Mouse (Mus musculus) E14TG2a.4 (cell line): ENCODE results near the gene Sp9.

Experiments used
- H3K27me3 ChIP-seq: 2 replicates; pipeline ENCODE4 v1.6.1; 2014; ENCODE audit warnings: low read length, control low read depth; ENCODE audit not compliant: insufficient read depth
- H3K36me3 ChIP-seq: 2 replicates; pipeline ENCODE4 v1.6.1; 2014; ENCODE audit warnings: low read length, control low read depth; ENCODE audit not compliant: insufficient read depth
- H3K4me1 ChIP-seq: replicated peaks from 2 replicates; pipeline ENCODE4 v1.6.1; 2014; ENCODE audit warnings: low read depth, low read length, control low read depth
- H3K4me3 ChIP-seq: replicated peaks from 2 replicates; pipeline ENCODE4 v1.5.1; 2014; ENCODE audit warnings: mild to moderate bottlenecking, low read length
- H3K9me3 ChIP-seq: 2 replicates; pipeline ENCODE4 v1.6.1; 2014; ENCODE audit warnings: low read length, control low read depth
- CTCF ChIP-seq: conservative IDR thresholded peaks from 2 replicates; pipeline ENCODE4 v1.5.1; 2014; ENCODE audit warnings: low read length
- NANOG ChIP-seq: IDR thresholded peaks from 2 replicates; pipeline ENCODE4 v1.6.1; 2014; ENCODE audit warnings: borderline replicate concordance, low read length, mixed read lengths
- POU5F1 ChIP-seq: IDR thresholded peaks from 2 replicates; pipeline ENCODE4 v1.6.1; 2014; ENCODE audit warnings: low read length, borderline replicate concordance

Sp9 gene

GRCm38 (mm10) chr2:73278131-73278854, 6.6 kb downstream of the Sp9 start:
- Histone ChIP-seq H3K36me3 (no peaks in the 10 kb centered on the region), H3K27me3 (peaks cover 74% of the 10 kb centered on the region), H3K9me3 (no peaks in the 10 kb centered on the region), H3K4me3 (peak overlapping the region; percentile 73), H3K4me1 (peaks cover 53% of the 10 kb centered on the region)
- peak; percentile 82 for TF ChIP-seq CTCF
- no peak for TF ChIP-seq POU5F1

- H3K4me3 ChIP-seq: peak overlapping the region; percentile 71
- peaks cover 53% of the 10 kb centered on the region for H3K4me1 ChIP-seq
- TF ChIP-seq CTCF: no peak
- TF ChIP-seq POU5F1: no peak
- TF ChIP-seq NANOG: no peak
- no peaks in the 10 kb centered on the region for H3K36me3 ChIP-seq
- H3K9me3 ChIP-seq: no peaks in the 10 kb centered on the region
- H3K27me3 ChIP-seq: peaks cover 69% of the 10 kb centered on the region
Observed at GRCm38 (mm10) chr2:73278869-73279268, 7.1 kb downstream of the Sp9 start.

DNA sequence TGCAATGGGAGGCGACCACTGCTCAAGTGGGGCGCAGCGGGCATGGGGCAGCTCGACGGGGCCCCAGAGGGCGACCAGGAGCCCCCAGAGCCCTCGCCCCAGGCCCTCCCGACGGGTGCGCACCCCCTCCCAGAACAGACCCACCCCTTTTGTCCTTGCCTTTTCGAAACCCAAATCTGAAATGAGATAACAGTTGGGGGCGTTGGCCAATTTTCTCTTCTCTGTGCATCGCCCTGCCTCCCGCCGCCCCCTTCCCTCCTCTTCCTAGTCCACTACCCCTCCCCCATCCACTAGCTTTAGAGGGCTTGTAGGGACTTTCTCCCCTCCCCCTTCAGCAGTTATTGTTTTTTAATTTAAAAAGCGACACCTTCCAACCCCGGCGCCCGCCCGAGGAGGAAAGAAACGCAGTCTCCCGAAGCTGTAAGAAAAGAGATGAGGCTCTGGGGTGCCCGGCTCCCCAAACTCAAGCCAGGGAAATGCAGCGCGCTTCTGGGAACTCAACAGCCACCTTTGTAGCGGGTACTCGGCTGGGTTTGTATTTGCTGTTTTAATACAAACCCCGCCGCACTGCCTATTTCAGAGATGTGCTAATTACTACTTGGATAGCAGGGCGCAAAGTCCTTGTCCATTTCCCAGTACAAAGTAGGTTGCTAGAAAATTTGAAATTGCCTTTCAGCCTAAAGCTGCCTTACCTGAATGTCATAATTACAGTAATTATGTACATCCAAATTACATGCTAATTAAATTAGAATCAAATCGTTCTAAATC, 7.7 kb downstream of the Sp9 start:
- Histone ChIP-seq H3K27me3 (peaks cover 63% of the 10 kb centered on the region), H3K9me3 (no peaks in the 10 kb centered on the region), H3K4me3 (peak overlapping the region; percentile 71), H3K36me3 (no peaks in the 10 kb centered on the region), H3K4me1 (peaks cover 53% of the 10 kb centered on the region)
- TF ChIP-seq NANOG (no peak), POU5F1 (no peak), CTCF (no peak)

GRCm38 (mm10) chr2:73280356-73281047, 8.8 kb downstream of the Sp9 start:
- peaks cover 53% of the 10 kb centered on the region for H3K4me1 ChIP-seq
- H3K9me3 ChIP-seq: no peaks in the 10 kb centered on the region
- peaks cover 58% of the 10 kb centered on the region for H3K27me3 ChIP-seq
- H3K36me3 ChIP-seq: no peaks in the 10 kb centered on the region
- no peak for TF ChIP-seq NANOG
- TF ChIP-seq CTCF: no peak
- no peak for TF ChIP-seq POU5F1
- H3K4me3 ChIP-seq: peak overlapping the region; percentile 66

DNA sequence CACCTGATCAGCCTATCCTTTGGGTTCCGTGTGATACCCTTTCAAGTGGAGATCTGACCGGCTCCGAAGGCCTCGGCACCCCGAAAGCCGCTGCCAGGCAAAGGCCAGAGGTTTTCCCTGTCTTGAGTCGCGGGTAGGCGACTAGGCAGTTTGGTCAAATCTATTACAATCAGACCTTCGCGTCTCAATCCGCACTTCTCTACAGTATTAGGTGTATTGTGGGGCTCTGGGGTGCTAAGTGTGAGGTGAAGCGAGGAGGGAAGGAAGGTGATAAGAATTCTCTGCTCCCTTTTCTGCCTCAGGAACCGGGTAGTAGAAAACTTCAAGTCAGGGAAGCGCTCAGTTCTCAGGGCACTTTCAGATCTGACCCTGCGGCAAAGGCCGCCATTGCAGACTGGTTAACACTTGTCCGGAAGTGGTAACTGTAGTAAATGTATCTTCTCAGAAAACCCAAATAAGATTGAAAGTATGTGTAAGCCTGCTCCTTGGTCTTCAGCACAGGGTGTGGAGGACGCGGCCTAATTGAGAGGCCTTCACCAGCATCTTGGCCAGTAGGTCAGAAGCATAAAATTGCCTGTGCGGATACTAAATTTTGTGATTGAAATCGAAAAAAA, 9.4 kb downstream of the Sp9 start:
- H3K4me1 ChIP-seq: peaks cover 50% of the 10 kb centered on the region
- TF ChIP-seq NANOG (no peak), POU5F1 (no peak), CTCF (no peak)

GRCm38 (mm10) chr2:73281707-73282106, 10.0 kb downstream of the Sp9 start:
- Histone ChIP-seq H3K27me3 (peaks cover 48% of the 10 kb centered on the region), H3K36me3 (peaks cover 5% of the 10 kb centered on the region; the same call in 1 of the 2 replicates), H3K4me3 (no peak overlapping the region), H3K4me1 (peaks cover 45% of the 10 kb centered on the region), H3K9me3 (no peaks in the 10 kb centered on the region)
- TF ChIP-seq CTCF: peak; percentile 57
- no peak for TF ChIP-seq POU5F1
- TF ChIP-seq NANOG: no peak

More for the DNA sequence above, 9.4 kb downstream of the Sp9 start:
- H3K36me3 ChIP-seq: peaks cover 2% of the 10 kb centered on the region; the same call in 1 of the 2 replicates
- peak overlapping the region; percentile 66 for H3K4me3 ChIP-seq
- no peaks in the 10 kb centered on the region for H3K9me3 ChIP-seq
- peaks cover 52% of the 10 kb centered on the region for H3K27me3 ChIP-seq

DNA sequence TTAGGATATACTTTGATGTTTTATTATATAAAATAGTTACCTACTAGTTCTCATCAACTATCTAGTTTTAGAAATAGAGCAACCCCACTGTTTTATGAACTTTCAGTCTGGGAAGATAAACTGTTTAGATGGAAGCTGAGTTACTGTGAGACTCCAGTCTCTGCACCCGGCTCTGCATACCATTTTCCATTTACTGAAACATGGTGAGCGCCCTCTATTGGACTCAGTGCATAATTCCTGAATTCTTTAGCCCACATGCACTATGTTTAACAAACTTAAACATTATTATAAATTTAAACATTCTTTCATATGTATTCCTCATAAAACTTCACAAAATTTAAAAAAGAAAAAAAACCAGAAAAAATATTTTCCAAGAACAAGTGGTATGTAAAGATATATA, 13.9 kb downstream of the Sp9 start:
- Histone ChIP-seq H3K36me3 (peaks cover 20% of the 10 kb centered on the region), H3K4me3 (no peak overlapping the region), H3K4me1 (peaks cover 11% of the 10 kb centered on the region), H3K27me3 (peaks cover 15% of the 10 kb centered on the region), H3K9me3 (no peaks in the 10 kb centered on the region)
- TF ChIP-seq NANOG: no peak
- TF ChIP-seq POU5F1: no peak
- TF ChIP-seq CTCF: peak; percentile 55

- Histone ChIP-seq H3K27me3 (no peaks in the 10 kb centered on the region), H3K9me3 (no peaks in the 10 kb centered on the region), H3K4me1 (peaks cover 5% of the 10 kb centered on the region), H3K4me3 (no peak overlapping the region), H3K36me3 (peaks cover 35% of the 10 kb centered on the region)
- no peak for TF ChIP-seq NANOG
- no peak for TF ChIP-seq CTCF
- TF ChIP-seq POU5F1: no peak
Observed at GRCm38 (mm10) chr2:73291130-73291529, 19.4 kb downstream of the Sp9 start.
